Mouse (Mus musculus): Measurements from ENCODE around the gene Fam19a3.
"Not testable (repeated sequence)": the region's sequence is repeated elsewhere in the genome, so short reads cannot be mapped to it uniquely, and the experiment has no call there.

DNA sequence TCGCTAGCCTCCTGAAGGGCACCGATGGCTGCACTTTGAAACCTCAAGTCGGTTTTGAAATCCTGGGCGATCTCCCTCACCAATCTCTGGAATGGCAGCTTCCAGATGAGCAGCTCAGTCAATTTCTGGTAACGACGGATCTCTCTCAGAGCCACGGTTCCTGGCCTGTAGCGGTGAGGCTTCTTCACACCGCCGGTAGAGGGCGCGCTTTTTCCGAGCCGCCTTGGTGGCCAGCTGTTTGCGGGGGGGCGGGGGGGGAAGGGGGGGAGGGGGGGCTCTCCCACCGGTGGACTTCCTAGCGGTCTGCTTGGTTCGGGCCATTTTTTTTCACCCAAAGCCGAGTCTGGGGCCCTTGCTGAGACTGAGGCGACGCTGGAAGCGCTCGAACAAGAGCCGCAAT, 28.8 kb downstream of the Fam19a3 start:
- TF ChIP-seq NELFE (IDR thresholded peaks at IDR 0.05; ENCODE audit: low read depth, low read length); CTCF (conservative IDR thresholded peaks at IDR 0.05 in 1 of 2, IDR thresholded peaks at IDR 0.05 in 1 of 2; ENCODE audit: low read depth in 2 of 2, low read length in 2 of 2); MAZ (IDR thresholded peaks at IDR 0.05; ENCODE audit: low read depth, low read length); POLR2A (IDR thresholded peaks at IDR 0.05; ENCODE audit: low read depth, low read length): not testable (repeated sequence)
